Mouse (Mus musculus) brain, embryonic 14.5 days (tissue): ENCODE measurements around the gene Spin1.

Experiments used
- CTCF ChIP-seq: fragments of 200-500 bp; IDR thresholded peaks from 2 replicates; pipeline ENCODE4 v1.5.1; 2012; ENCODE audit warnings: inconsistent platforms, mild to moderate bottlenecking, moderate library complexity, borderline replicate concordance; ENCODE audit not compliant: insufficient read depth, insufficient read length; ENCODE audit errors: extremely low read depth
- POLR2A ChIP-seq: fragments of 200-500 bp; IDR thresholded peaks from 2 replicates; pipeline ENCODE4 v1.6.1; 2012; ENCODE audit warnings: mild to moderate bottlenecking, inconsistent platforms, borderline replicate concordance; ENCODE audit not compliant: poor library complexity, insufficient read depth, insufficient read length, severe bottlenecking; ENCODE audit errors: extremely low read depth

- no peak for TF ChIP-seq POLR2A
- TF ChIP-seq CTCF = no peak
Measured at GRCm38 (mm10) chr13:51063024-51063423, 37.7 kb upstream of the Spin1 start.
